Mouse (Mus musculus): ENCODE results near the gene Clec3b.

DNA sequence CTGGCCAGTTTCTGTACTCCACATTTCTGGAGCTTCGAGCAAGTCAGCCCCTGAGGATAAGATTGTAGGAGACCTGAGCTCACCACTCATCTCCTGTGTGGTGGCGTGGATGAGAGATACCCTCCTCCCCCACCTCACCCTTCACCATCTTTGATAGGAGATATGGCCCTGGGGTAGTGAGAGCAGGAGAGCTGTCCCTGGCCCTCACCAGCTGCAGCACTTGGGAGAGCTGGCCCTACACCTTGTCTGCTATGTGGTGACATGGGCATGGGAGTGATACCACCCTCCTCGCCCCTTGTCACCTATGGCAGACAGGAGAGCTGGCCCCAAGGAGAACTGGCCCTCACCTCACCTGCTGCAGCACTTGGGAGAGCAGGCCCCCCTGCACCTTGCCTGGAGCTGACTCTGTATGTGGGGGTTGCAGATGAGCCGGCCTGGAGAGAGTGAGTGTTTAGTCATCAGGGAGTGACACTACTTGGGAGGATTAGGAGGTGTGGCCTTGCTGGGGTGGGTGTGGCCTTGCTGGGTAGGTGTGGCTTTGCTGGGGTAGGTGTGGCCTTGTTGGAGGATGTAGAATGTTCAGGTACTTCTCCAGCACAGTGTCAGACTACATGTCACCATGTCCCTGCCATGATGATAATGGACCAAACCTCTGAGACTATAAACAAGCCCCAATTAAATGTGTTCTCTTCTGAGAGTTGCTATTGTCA is 12.4 kb downstream of the Clec3b start:
- no peak for TF ChIP-seq CTCF (IDR thresholded peaks at IDR 0.05; ENCODE audit: insufficient read depth, low read length)
- no peak for TF ChIP-seq POLR2A (IDR thresholded peaks at IDR 0.05; ENCODE audit: borderline replicate concordance, extremely low read depth, low read depth, low read length)

Data from lung, adult 2 months (tissue).